Mouse (Mus musculus): Measurements from ENCODE around the gene Abraxas2. TPM values are rescaled to one million over a fixed set of nuclear protein-coding genes. Genes with fewer than 3 reads are reported as not detected.

The Abraxas2 gene
- 6.7 and 8.3 TPM in 2 replicates for polyA plus RNA-seq (2012; rRNA removed)

DNA sequence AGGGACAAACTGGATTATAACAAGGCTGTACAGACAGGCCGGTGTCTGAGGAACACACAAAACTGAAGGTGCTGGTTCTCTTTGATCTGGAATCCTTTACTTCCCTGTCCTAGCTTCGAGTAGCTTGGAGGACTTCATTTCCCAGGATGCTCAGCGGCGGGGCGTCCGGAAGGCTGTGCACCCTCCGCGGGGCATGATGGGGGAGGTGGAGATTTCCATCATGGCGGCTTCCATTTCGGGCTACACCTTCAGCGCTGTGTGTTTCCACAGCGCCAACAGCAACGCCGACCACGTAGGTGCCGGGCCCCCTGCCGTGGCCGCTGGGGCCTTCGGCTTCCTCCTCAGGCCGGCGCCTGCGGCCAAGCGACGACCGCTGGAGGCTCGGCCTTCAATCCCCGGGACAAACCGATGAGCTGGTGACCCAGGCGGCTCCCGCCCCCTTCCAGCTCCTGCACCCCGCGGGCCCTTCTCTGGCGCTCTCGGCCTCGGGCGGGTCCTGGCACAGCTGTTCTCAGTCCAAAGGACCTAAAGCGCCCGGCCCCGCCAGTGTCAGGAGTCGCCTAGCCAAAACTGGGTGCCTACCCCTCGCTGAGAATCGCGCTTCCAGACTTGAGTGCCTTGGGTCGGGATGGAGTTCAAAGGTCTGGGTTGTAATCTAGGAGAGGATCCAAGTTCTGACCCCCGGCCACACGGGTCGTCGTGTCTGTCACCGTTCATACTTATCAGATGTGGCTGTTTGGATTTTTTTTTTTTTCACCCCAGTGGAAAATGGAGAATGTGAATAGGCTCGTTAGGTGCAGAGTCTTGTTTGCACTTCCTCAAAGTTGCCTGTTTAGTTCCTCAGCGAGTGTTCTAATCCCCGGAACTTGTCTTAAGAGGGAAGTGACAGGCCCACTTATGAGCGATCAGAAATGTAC lies at the start of gene Abraxas2:
TSS of gene Abraxas2 (plus strand) at position 184 of the 917 bp plus-strand sequence.

DNA sequence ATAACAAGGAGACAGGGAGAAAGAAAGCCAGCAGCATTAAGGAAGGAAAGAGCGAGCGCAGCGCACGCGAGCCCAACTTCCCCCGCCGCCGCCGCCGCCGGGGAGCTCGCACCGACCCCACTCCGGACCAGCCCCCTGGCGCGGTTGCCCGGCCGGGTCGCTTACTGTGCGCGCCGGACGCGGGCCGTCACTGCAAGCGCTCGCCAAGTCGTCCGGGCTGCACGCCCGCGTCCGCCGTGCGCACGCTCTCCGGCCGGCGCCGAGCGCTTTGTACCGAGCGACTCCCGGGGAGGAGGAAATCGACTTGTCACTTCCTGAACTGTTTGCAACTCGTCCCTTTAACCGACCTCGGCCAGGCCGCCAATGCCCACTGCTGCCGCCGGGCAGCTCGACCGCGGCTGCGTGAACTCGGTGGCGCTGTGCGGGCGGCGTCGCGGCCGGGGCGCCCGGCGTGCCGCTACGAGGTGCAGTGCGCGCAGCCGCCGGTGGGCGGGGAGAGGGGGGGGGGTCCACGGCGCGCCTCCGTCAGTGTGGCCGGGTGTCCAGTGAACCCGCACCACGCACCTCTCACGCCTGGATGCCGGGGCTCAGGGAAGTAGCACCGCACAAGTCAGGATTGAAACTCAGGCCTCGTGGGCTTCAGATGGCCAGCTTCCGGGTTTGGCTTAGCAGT lies 45.5 kb upstream of the Abraxas2 start, which contains the start of gene Fam53b:
TSS of gene Fam53b (minus strand) at position 471 of the 673 bp plus-strand sequence.

DNA sequence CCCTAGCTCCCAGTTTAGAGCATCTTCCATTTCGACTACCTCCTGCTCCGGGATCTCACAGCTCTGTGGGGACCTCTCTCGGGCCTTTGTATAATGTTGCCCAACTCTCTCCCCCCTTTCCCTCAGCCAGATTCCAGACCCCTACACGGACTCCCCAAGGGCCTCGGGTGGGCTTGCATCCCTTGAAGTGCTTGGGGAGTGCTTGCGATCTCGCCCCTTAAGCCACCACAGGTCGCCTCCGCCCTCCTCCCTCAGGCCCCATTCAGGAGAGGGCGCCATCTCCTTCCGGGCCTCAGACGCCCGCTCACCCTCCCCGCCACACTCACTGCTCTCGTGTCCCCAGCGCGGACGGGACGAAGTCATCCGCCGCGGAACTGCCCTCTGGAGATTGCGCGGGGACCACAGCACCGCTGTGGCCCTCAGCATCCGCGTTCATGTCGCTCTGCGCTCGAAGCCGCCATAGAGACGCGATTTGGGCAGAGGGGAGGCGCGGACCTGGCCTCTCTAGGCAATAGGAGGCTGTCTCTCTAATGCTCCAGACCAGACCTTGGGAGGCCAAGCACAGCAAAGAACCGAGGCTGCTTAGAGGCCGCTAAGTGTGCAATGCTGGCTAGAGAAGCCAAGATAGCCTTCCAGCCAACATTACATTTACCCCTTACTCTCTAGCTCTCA lies 6.7 kb upstream of the Abraxas2 start, which contains the start of gene Eef1akmt2:
TSS of gene Eef1akmt2 (minus strand) at position 501 of the 672 bp plus-strand sequence.

DNA sequence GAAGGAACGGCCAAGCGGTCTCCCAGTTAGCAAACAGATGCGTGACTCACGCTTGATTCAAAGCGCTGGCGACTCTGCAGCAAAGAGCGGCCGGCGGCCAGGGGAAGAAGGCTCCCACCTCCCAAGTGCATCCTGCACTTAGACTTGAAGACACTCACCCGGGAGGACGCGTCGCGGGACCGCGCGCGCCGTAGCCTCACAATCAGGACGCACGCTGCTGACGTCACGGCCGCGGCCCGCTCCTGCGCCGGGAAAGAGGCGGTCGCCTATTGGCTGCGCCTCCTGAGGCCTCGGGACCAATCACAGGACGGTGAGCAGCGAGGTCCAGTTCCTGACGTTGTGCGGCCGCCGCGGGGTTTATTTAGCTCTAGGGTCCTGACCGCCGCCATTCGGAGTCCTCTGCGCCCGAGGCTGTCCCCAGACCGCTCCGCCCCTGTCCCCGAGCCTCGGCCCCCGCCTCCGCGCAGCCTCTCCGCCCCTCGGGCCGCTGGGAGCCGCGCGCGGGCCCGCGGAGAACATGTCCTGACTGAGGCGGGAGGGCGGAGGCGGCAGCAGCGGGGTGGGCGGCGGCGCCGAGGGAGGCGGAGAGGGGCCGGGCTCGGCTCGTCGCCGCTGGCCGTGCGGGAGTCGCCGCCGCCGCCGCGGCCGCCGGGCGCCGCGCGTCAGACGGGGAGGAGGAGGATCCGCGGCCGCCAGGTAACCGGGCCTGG lies 72.0 kb downstream of the Abraxas2 start, which contains the start of gene Zranb1:
TSS of gene Zranb1 (plus strand) at position 293 of the 710 bp plus-strand sequence.

Other genes starting within 250 kb of the Abraxas2 start
- gene Lhpp, start 248.6 kb upstream of the Abraxas2 start, polyA plus RNA-seq (2012; rRNA removed) = 34.3 and 42.8 TPM in 2 replicates
- gene Fam53b, start 45.3 kb upstream of the Abraxas2 start, polyA plus RNA-seq (2012; rRNA removed) = 48.8 and 56.4 TPM in 2 replicates
- gene Eef1akmt2, start 6.6 kb upstream of the Abraxas2 start, polyA plus RNA-seq (2012; rRNA removed) = 4.1 and 6.2 TPM in 2 replicates
- gene Zranb1, start 71.9 kb downstream of the Abraxas2 start, polyA plus RNA-seq (2012; rRNA removed) = 7.1 and 8.0 TPM in 2 replicates

All from ovary, adult 2 months (tissue).